Comparison of ENCODE assay signal across 8 mouse cellular contexts in the genomic region with DNA sequence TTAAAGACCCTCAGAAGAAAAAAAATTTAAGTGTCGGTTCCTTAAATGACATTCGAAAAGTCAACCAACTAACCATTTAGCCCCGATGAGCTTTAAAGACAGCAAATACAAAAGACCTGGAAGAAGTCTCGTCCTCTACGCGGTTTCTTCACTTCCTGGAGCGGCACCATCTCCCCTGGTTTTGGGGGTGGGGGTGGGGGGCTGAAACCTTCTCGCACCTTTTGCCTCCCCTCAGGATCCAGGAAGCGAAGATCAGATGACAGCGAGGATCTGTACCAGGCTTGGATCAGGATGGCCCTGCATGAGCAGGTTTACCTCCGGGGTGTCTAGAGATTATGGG. TPM values are rescaled to one million over a fixed set of nuclear protein-coding genes. Genes with fewer than 3 reads are reported as not detected.
A peak's percentile ranks its signal among the peaks of the same experiment; 100 is the strongest.
DNase-seq lines count a peak whose midpoint lies in the region; ATAC-seq and TF ChIP-seq lines count a peak whose summit lies in the region.

No protein-coding gene starts in this region.

- TF ChIP-seq CTCF in left cerebral cortex, adult 2 months (IDR thresholded peaks at IDR 0.05): no peak

- H3K4me3 ChIP-seq in left cerebral cortex, adult 2 months: peak overlapping the region; percentile 94
- H3K4me3 ChIP-seq in embryonic facial prominence, embryonic 13.5 days: peak overlapping the region; percentile 65
- peak overlapping the region; percentile 55 for H3K4me3 ChIP-seq in intestine, embryonic 14.5 days (ENCODE audit: low read depth, low read length)
- H3K4me3 ChIP-seq in neural tube, embryonic 12.5 days: peak overlapping the region; percentile 61

- H3K36me3 ChIP-seq in embryonic facial prominence, embryonic 13.5 days: no peaks in the 10 kb centered on the region
- H3K36me3 ChIP-seq in intestine, embryonic 14.5 days (ENCODE audit: control insufficient read depth, insufficient read depth, low read length): no peaks in the 10 kb centered on the region
- no peaks in the 10 kb centered on the region for H3K36me3 ChIP-seq in neural tube, embryonic 12.5 days

- peaks cover 19% of the 10 kb centered on the region; the same call in 1 of the 2 replicates for H3K4me1 ChIP-seq in embryonic facial prominence, embryonic 13.5 days
- H3K4me1 ChIP-seq in intestine, embryonic 14.5 days (replicated peaks; ENCODE audit: control insufficient read depth, insufficient read depth, low read length): no peaks in the 10 kb centered on the region; the same call in 1 of the 2 replicates
- H3K4me1 ChIP-seq in neural tube, embryonic 12.5 days: peaks cover 3% of the 10 kb centered on the region; the same call in 1 of the 2 replicates

- peaks cover 22% of the 10 kb centered on the region for H3K27me3 ChIP-seq in embryonic facial prominence, embryonic 13.5 days
- peaks cover 13% of the 10 kb centered on the region for H3K27me3 ChIP-seq in intestine, embryonic 14.5 days (replicated peaks; ENCODE audit: control insufficient read depth, insufficient read depth, low read length)
- H3K27me3 ChIP-seq in neural tube, embryonic 12.5 days (replicated peaks): peaks cover 5% of the 10 kb centered on the region; the same call in 1 of the 2 replicates

- no peaks in the 10 kb centered on the region for H3K9me3 ChIP-seq in embryonic facial prominence, embryonic 13.5 days
- H3K9me3 ChIP-seq in intestine, embryonic 14.5 days (ENCODE audit: control insufficient read depth, low read length): no peaks in the 10 kb centered on the region
- no peaks in the 10 kb centered on the region for H3K9me3 ChIP-seq in neural tube, embryonic 12.5 days

- ATAC-seq in embryonic facial prominence, embryonic 13.5 days (ENCODE audit: insufficient number of reproducible peaks, insufficient read depth, low FRiP score, low TSS enrichment, low read depth): no peak
- ATAC-seq in intestine, embryonic 14.5 days (replicated peaks; ENCODE audit: low FRiP score, low TSS enrichment, low read depth): no peak
- no peak for ATAC-seq in neural tube, embryonic 12.5 days (ENCODE audit: low FRiP score, low read depth)

- no peak for DNase-seq in left cerebral cortex, adult 2 months (ENCODE audit: extremely low spot score in 1 of 2, low spot score in 2 of 2)
- DNase-seq in left cerebral cortex, adult 8-10 months (ENCODE audit: low spot score in 2 of 2): no peak
- no peak for DNase-seq in intestine, embryonic 14.5 days (ENCODE audit: low spot score)
- no peak for DNase-seq in right cerebral cortex, postnatal 10 days (ENCODE audit: low spot score in 2 of 2)
- no peak for DNase-seq in adrenal gland, postnatal 4 days (ENCODE audit: low spot score in 2 of 2)
- no peak for DNase-seq in adrenal gland, adult 2 months

- H3K27ac ChIP-seq in left cerebral cortex, adult 2 months: peak overlapping the region; percentile 94
- H3K27ac ChIP-seq in embryonic facial prominence, embryonic 13.5 days: no peak overlapping the region
- H3K27ac ChIP-seq in intestine, embryonic 14.5 days (ENCODE audit: low read depth): peak overlapping the region; percentile 66
- H3K27ac ChIP-seq in neural tube, embryonic 12.5 days: peak overlapping the region; percentile 92

- H3K9ac ChIP-seq in embryonic facial prominence, embryonic 13.5 days: peak overlapping the region; percentile 73
- peak overlapping the region; percentile 45 for H3K9ac ChIP-seq in intestine, embryonic 14.5 days (ENCODE audit: low read length)
- H3K9ac ChIP-seq in neural tube, embryonic 12.5 days: peak overlapping the region; percentile 81

- intact Hi-C loops in left cerebral cortex, adult 2 months (cut with DNase I): no loop called here

- 6% methylated on average over 11 of the region's 11 CpGs for WGBS in embryonic facial prominence, embryonic 13.5 days
- WGBS in intestine, embryonic 14.5 days: 6% methylated on average over 11 of the region's 11 CpGs
- 4% methylated on average over 11 of the region's 11 CpGs for WGBS in neural tube, embryonic 12.5 days

- H3K4me2 ChIP-seq in embryonic facial prominence, embryonic 13.5 days: peak overlapping the region; percentile 94
- H3K4me2 ChIP-seq in intestine, embryonic 14.5 days (ENCODE audit: low read length): peak overlapping the region; percentile 91
- peak overlapping the region; percentile 67 for H3K4me2 ChIP-seq in neural tube, embryonic 12.5 days (replicated peaks)

RNA-seq across cellular contexts. Expression of a gene that starts 6.2 kb away (rescaled TPM):
- total RNA-seq in left cerebral cortex, adult 2 months (2021): 100 to 1,000 TPM; 108 TPM
- total RNA-seq in left cerebral cortex, adult 8-10 months (2022): 100 to 1,000 TPM in 1 of 4 experiments, 10 to 100 TPM in 3; 97.0 to 119 (median 97.8) TPM
- 23.7 and 31.9 TPM in 2 replicates for polyA plus RNA-seq in embryonic facial prominence, embryonic 13.5 days (2015; fragmentation: Nextera tagmentation; extraction: Ambion mirVana)
- polyA plus RNA-seq in intestine, embryonic 14.5 days (2014; fragmentation: Nextera tagmentation; extraction: Ambion mirVana): 55.6 and 68.3 TPM in 2 replicates
- polyA plus RNA-seq in neural tube, embryonic 12.5 days (2016; fragmentation: Nextera tagmentation; extraction: Ambion mirVana): 67.7 and 70.0 TPM in 2 replicates
- total RNA-seq in adrenal gland, postnatal 4 days (2021): 10 to 100 TPM; 11.1 to 63.3 TPM
- total RNA-seq in adrenal gland, adult 2 months (2021): 10 to 100 TPM in 1 of 2 experiments, 1 to 10 TPM in 1; 4.1 to 21.7 TPM
- 2.4 and 2.9 TPM in 2 replicates for polyA plus RNA-seq in adrenal gland, adult 2 months (2012; rRNA removed)
